Mouse (Mus musculus): ENCODE measurements around the gene Hs6st1.

DNA sequence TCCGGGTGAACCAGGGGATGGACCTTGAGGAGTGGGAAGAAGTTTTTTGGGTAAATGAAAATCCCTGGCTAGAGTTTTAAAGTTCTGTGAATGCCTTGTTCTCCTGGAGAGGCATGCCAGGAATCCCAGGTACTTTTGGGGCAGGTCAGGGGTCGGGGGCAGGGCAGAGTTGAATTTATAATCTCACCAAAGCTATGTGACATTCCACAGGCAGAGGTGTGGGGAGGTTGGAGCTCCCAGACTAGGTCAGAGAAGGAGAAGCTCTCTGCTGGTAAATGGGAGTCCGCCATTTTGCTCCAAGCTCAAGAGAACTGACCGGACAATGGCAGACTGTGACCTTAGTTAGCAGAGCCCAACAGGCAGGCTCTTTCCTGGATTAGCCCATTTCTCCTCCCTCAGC lies 51.2 kb downstream of the Hs6st1 start:
- no peak for TF ChIP-seq CTCF (IDR thresholded peaks at IDR 0.05; ENCODE audit: low read depth)
- TF ChIP-seq EP300 (IDR thresholded peaks at IDR 0.05; ENCODE audit: low read depth) = no peak
